Mouse (Mus musculus): Measurements from ENCODE around the gene Afg1l.
A peak's percentile ranks its signal among the peaks of the same experiment; 100 is the strongest.

- TF ChIP-seq CTCF (IDR thresholded peaks at IDR 0.05; ENCODE audit: insufficient read depth, low read depth, low read length) (no peak), POLR2A (IDR thresholded peaks at IDR 0.05; ENCODE audit: insufficient read depth, low read depth, low read length) (peak; percentile 54)
Observed at GRCm38 (mm10) chr10:42478341-42478720, at the start of gene Afg1l.

All from olfactory bulb, adult 2 months (tissue).